Mouse (Mus musculus): Measurements from ENCODE around the gene Pvrig. TPM values are rescaled to one million over a fixed set of nuclear protein-coding genes. Genes with fewer than 3 reads are reported as not detected.
"Not testable (repeated sequence)": the region's sequence is repeated elsewhere in the genome, so short reads cannot be mapped to it uniquely, and the experiment has no call there.

Gene Pvrig
- 7.1 to 30.4 TPM (median 8.3 TPM) in 3 replicates for total RNA-seq (2017)

- ATAC-seq (replicated peaks; ENCODE audit: insufficient number of reproducible peaks, low FRiP score, low TSS enrichment, poor library complexity, severe bottlenecking): no peak
Measured at GRCm38 (mm10) chr5:138341661-138342060, at the start of gene Pvrig. Gene Pvrig (plus strand): TSS chr5:138341961.

- no peak for ATAC-seq (replicated peaks; ENCODE audit: insufficient number of reproducible peaks, low FRiP score, low TSS enrichment, poor library complexity, severe bottlenecking)
Measured at GRCm38 (mm10) chr5:138294158-138294557, 47.6 kb upstream of the Pvrig start.

- ATAC-seq (replicated peaks; ENCODE audit: insufficient number of reproducible peaks, low FRiP score, low TSS enrichment, poor library complexity, severe bottlenecking): no peak
Measured at GRCm38 (mm10) chr5:138299613-138300012, 42.1 kb upstream of the Pvrig start.

GRCm38 (mm10) chr5:138312795-138313194 is 29.0 kb upstream of the Pvrig start:
- no peak for ATAC-seq (replicated peaks; ENCODE audit: insufficient number of reproducible peaks, low FRiP score, low TSS enrichment, poor library complexity, severe bottlenecking)

GRCm38 (mm10) chr5:138343216-138343615 is 1.5 kb downstream of the Pvrig start:
- no peak for ATAC-seq (replicated peaks; ENCODE audit: insufficient number of reproducible peaks, low FRiP score, low TSS enrichment, poor library complexity, severe bottlenecking)

- not testable (repeated sequence) for ATAC-seq (replicated peaks; ENCODE audit: insufficient number of reproducible peaks, low FRiP score, low TSS enrichment, poor library complexity, severe bottlenecking)
Measured at GRCm38 (mm10) chr5:138363208-138363607, 21.4 kb downstream of the Pvrig start.

GRCm38 (mm10) chr5:138365347-138365746 is 23.6 kb downstream of the Pvrig start:
- ATAC-seq (replicated peaks; ENCODE audit: insufficient number of reproducible peaks, low FRiP score, low TSS enrichment, poor library complexity, severe bottlenecking): not testable (repeated sequence)

Other genes starting within 250 kb of the Pvrig start
- gene Zscan21, start 225.1 kb upstream of the Pvrig start, total RNA-seq (2017): 6.9 to 14.7 TPM (median 7.6 TPM) in 3 replicates
- 2.5 to 8.9 TPM (median 3.0 TPM) in 3 replicates for gene Zfp113, start 186.2 kb upstream of the Pvrig start, total RNA-seq (2017)
- 23.6 to 44.1 TPM (median 36.4 TPM) in 3 replicates for gene Cops6, start 180.9 kb upstream of the Pvrig start, total RNA-seq (2017)
- 26.2 to 32.8 TPM (median 27.0 TPM) in 3 replicates for gene Ap4m1, start 170.0 kb upstream of the Pvrig start, total RNA-seq (2017)
- 53.2 to 96.5 TPM (median 70.8 TPM) in 3 replicates for gene Mcm7, start 169.5 kb upstream of the Pvrig start, total RNA-seq (2017)
- 14.3 to 27.3 TPM (median 19.1 TPM) in 3 replicates for gene Taf6, start 154.5 kb upstream of the Pvrig start, total RNA-seq (2017)
- 38.5 to 45.5 TPM (median 43.7 TPM) in 3 replicates for gene Cnpy4, start 154.5 kb upstream of the Pvrig start, total RNA-seq (2017)
- 1.1 TPM in 1 of 3 replicates, not detected in the others for gene Mblac1, start 147.6 kb upstream of the Pvrig start, total RNA-seq (2017)
- gene Nxpe5, start 116.1 kb upstream of the Pvrig start, total RNA-seq (2017): 0.48 TPM in 1 of 3 replicates, not detected in the others
- 40.8 to 59.6 TPM (median 40.9 TPM) in 3 replicates for gene Lamtor4, start 86.5 kb upstream of the Pvrig start, total RNA-seq (2017)
- gene BC037034, start 77.9 kb upstream of the Pvrig start, total RNA-seq (2017): 18.5 to 45.5 TPM (median 18.5 TPM) in 3 replicates
- not detected in 3 replicates for gene Gal3st4, start 69.1 kb upstream of the Pvrig start, total RNA-seq (2017)
- gene Gm43720, start 62.0 kb upstream of the Pvrig start, total RNA-seq (2017): not detected in 3 replicates
- 0.53 to 0.87 TPM (median 0.67 TPM) in 3 replicates for gene Gpc2, start 62.0 kb upstream of the Pvrig start, total RNA-seq (2017)
- gene Stag3, start 61.7 kb upstream of the Pvrig start, total RNA-seq (2017): 1.3 to 2.2 TPM (median 1.6 TPM) in 3 replicates
- 10.8 to 19.4 TPM (median 17.9 TPM) in 3 replicates for gene Zfp157, start 99.5 kb downstream of the Pvrig start, total RNA-seq (2017)
- not detected in 3 replicates for gene 1700123K08Rik, start 222.8 kb downstream of the Pvrig start, total RNA-seq (2017)

All from monocyte, adult 5-6 weeks (primary cell).